Mouse (Mus musculus): Measurements from ENCODE around the gene Tbx3. TPM values are rescaled to one million over a fixed set of nuclear protein-coding genes. Genes with fewer than 3 reads are reported as not detected.

Gene Tbx3
- polyA plus RNA-seq, 1 experiment from 2014 or later, result 30.6 TPM

- Histone ChIP-seq H3K36me3 (ENCODE audit: control insufficient read depth, insufficient read depth) (no peaks in the 10 kb centered on the region), H3K4me2 (replicated peaks; ENCODE audit: low read depth) (0 out of 2 replicates have a peak overlapping the region, but pooled peaks have one; percentile 3), H3K9ac (ENCODE audit: low read depth, low read length) (no peak overlapping the region), H3K27me3 (replicated peaks; ENCODE audit: control insufficient read depth, insufficient read depth, low read length) (peaks cover 84% of the 10 kb centered on the region), H3K27ac (ENCODE audit: low read depth, low read length) (no peak overlapping the region), H3K9me3 (ENCODE audit: control insufficient read depth) (no peaks in the 10 kb centered on the region), H3K4me1 (replicated peaks; ENCODE audit: control insufficient read depth, insufficient read depth, low read length) (no peaks in the 10 kb centered on the region), H3K4me3 (ENCODE audit: low read depth, low read length) (no peak overlapping the region)
- ATAC-seq, result no peak
- WGBS, result 31% methylated on average over 12 of the region's 12 CpGs
- no peak for TF ChIP-seq CTCF (IDR thresholded peaks at IDR 0.05; ENCODE audit: low read depth)
Observed at GRCm38 (mm10) chr5:119662731-119663130, 7.7 kb upstream of the Tbx3 start.

- no peak overlapping the region for H3K9ac ChIP-seq (ENCODE audit: low read depth, low read length)
- H3K4me1 ChIP-seq (replicated peaks; ENCODE audit: control insufficient read depth, insufficient read depth, low read length), result no peaks in the 10 kb centered on the region
- no peak overlapping the region for H3K4me3 ChIP-seq (ENCODE audit: low read depth, low read length)
- WGBS, result 39% methylated on average over 15 of the region's 15 CpGs
- no peak for ATAC-seq
- H3K4me2 ChIP-seq (replicated peaks; ENCODE audit: low read depth), result 0 out of 2 replicates have a peak overlapping the region, but pooled peaks have one; percentile 3
- no peaks in the 10 kb centered on the region; the same call in 1 of the 2 replicates for H3K36me3 ChIP-seq (ENCODE audit: control insufficient read depth, insufficient read depth)
- no peak for TF ChIP-seq CTCF (IDR thresholded peaks at IDR 0.05; ENCODE audit: low read depth)
- H3K27ac ChIP-seq (ENCODE audit: low read depth, low read length), result no peak overlapping the region
- no peaks in the 10 kb centered on the region for H3K9me3 ChIP-seq (ENCODE audit: control insufficient read depth)
- peaks cover 82% of the 10 kb centered on the region for H3K27me3 ChIP-seq (replicated peaks; ENCODE audit: control insufficient read depth, insufficient read depth, low read length)
Observed at GRCm38 (mm10) chr5:119663241-119663640, 7.2 kb upstream of the Tbx3 start.

GRCm38 (mm10) chr5:119663747-119664146 lies 6.7 kb upstream of the Tbx3 start:
- no peaks in the 10 kb centered on the region; the same call in 1 of the 2 replicates for H3K36me3 ChIP-seq (ENCODE audit: control insufficient read depth, insufficient read depth)
- H3K4me1 ChIP-seq (replicated peaks; ENCODE audit: control insufficient read depth, insufficient read depth, low read length), result no peaks in the 10 kb centered on the region
- H3K4me2 ChIP-seq (replicated peaks; ENCODE audit: low read depth), result no peak overlapping the region
- H3K27me3 ChIP-seq (replicated peaks; ENCODE audit: control insufficient read depth, insufficient read depth, low read length), result peaks cover 81% of the 10 kb centered on the region
- no peak overlapping the region for H3K27ac ChIP-seq (ENCODE audit: low read depth, low read length)
- 58% methylated on average over 5 of the region's 5 CpGs for WGBS
- no peak for ATAC-seq
- no peaks in the 10 kb centered on the region for H3K9me3 ChIP-seq (ENCODE audit: control insufficient read depth)
- TF ChIP-seq CTCF (IDR thresholded peaks at IDR 0.05; ENCODE audit: low read depth), result no peak
- no peak overlapping the region for H3K4me3 ChIP-seq (ENCODE audit: low read depth, low read length)
- no peak overlapping the region for H3K9ac ChIP-seq (ENCODE audit: low read depth, low read length)

GRCm38 (mm10) chr5:119665739-119666138 lies 4.7 kb upstream of the Tbx3 start:
- H3K4me3 ChIP-seq (ENCODE audit: low read depth, low read length), result no peak overlapping the region
- no peak overlapping the region for H3K4me2 ChIP-seq (replicated peaks; ENCODE audit: low read depth)
- TF ChIP-seq CTCF (IDR thresholded peaks at IDR 0.05; ENCODE audit: low read depth), result no peak
- peaks cover 64% of the 10 kb centered on the region for H3K27me3 ChIP-seq (replicated peaks; ENCODE audit: control insufficient read depth, insufficient read depth, low read length)
- H3K4me1 ChIP-seq (replicated peaks; ENCODE audit: control insufficient read depth, insufficient read depth, low read length), result peaks cover 4% of the 10 kb centered on the region; the same call in 1 of the 2 replicates
- ATAC-seq, result no peak
- H3K9me3 ChIP-seq (ENCODE audit: control insufficient read depth), result no peaks in the 10 kb centered on the region
- H3K36me3 ChIP-seq (ENCODE audit: control insufficient read depth, insufficient read depth), result no peaks in the 10 kb centered on the region; the same call in 1 of the 2 replicates
- no peak overlapping the region for H3K9ac ChIP-seq (ENCODE audit: low read depth, low read length)
- 63% methylated on average over 6 of the region's 6 CpGs for WGBS
- H3K27ac ChIP-seq (ENCODE audit: low read depth, low read length), result no peak overlapping the region

- Histone ChIP-seq H3K4me1 (replicated peaks; ENCODE audit: control insufficient read depth, insufficient read depth, low read length) (peaks cover 4% of the 10 kb centered on the region; the same call in 1 of the 2 replicates), H3K4me3 (ENCODE audit: low read depth, low read length) (no peak overlapping the region), H3K27me3 (replicated peaks; ENCODE audit: control insufficient read depth, insufficient read depth, low read length) (peaks cover 47% of the 10 kb centered on the region), H3K9ac (ENCODE audit: low read depth, low read length) (no peak overlapping the region), H3K4me2 (replicated peaks; ENCODE audit: low read depth) (no peak overlapping the region), H3K36me3 (ENCODE audit: control insufficient read depth, insufficient read depth) (no peaks in the 10 kb centered on the region; the same call in 1 of the 2 replicates), H3K9me3 (ENCODE audit: control insufficient read depth) (no peaks in the 10 kb centered on the region), H3K27ac (ENCODE audit: low read depth, low read length) (no peak overlapping the region)
- WGBS, result 74% methylated on average over 13 of the region's 13 CpGs
- TF ChIP-seq CTCF (IDR thresholded peaks at IDR 0.05; ENCODE audit: low read depth), result no peak
- ATAC-seq, result no peak
Observed at GRCm38 (mm10) chr5:119667356-119667940, 3.0 kb upstream of the Tbx3 start.

GRCm38 (mm10) chr5:119668191-119668912 lies 2.1 kb upstream of the Tbx3 start:
- Histone ChIP-seq H3K4me3 (ENCODE audit: low read depth, low read length) (no peak overlapping the region), H3K4me2 (replicated peaks; ENCODE audit: low read depth) (0 out of 2 replicates have a peak overlapping the region, but pooled peaks have one; percentile 13), H3K27ac (ENCODE audit: low read depth, low read length) (no peak overlapping the region), H3K9ac (ENCODE audit: low read depth, low read length) (no peak overlapping the region), H3K36me3 (ENCODE audit: control insufficient read depth, insufficient read depth) (no peaks in the 10 kb centered on the region; the same call in 1 of the 2 replicates), H3K27me3 (replicated peaks; ENCODE audit: control insufficient read depth, insufficient read depth, low read length) (peaks cover 38% of the 10 kb centered on the region), H3K9me3 (ENCODE audit: control insufficient read depth) (no peaks in the 10 kb centered on the region), H3K4me1 (replicated peaks; ENCODE audit: control insufficient read depth, insufficient read depth, low read length) (peaks cover 4% of the 10 kb centered on the region; the same call in 1 of the 2 replicates)
- WGBS, result 58% methylated on average over 34 of the region's 34 CpGs
- no peak for TF ChIP-seq CTCF (IDR thresholded peaks at IDR 0.05; ENCODE audit: low read depth)
- ATAC-seq, result no peak
